Mouse (Mus musculus): ENCODE results near the gene Itga3. TPM values are rescaled to one million over a fixed set of nuclear protein-coding genes. Genes with fewer than 3 reads are reported as not detected.
A peak's percentile ranks its signal among the peaks of the same experiment; 100 is the strongest.

Itga3 gene
- total RNA-seq (2021), result 10 to 100 TPM in 1 of 2 experiments, 1 to 10 TPM in 1; 8.6 to 10.1 TPM
- long read RNA-seq, experiment 1, full-length matches to known transcripts, result 2 of 5 reads
- long read RNA-seq, experiment 1, partial matches to known transcripts, result 2 of 5 reads
- long read RNA-seq, experiment 1, other reads (novel, unspliced or antisense), result 1 of 5 reads
- long read RNA-seq, experiment 2, full-length matches to known transcripts, result 1 of 4 reads
- long read RNA-seq, experiment 2, partial matches to known transcripts, result 2 of 4 reads
- long read RNA-seq, experiment 2, other reads (novel, unspliced or antisense), result 1 of 4 reads

DNA sequence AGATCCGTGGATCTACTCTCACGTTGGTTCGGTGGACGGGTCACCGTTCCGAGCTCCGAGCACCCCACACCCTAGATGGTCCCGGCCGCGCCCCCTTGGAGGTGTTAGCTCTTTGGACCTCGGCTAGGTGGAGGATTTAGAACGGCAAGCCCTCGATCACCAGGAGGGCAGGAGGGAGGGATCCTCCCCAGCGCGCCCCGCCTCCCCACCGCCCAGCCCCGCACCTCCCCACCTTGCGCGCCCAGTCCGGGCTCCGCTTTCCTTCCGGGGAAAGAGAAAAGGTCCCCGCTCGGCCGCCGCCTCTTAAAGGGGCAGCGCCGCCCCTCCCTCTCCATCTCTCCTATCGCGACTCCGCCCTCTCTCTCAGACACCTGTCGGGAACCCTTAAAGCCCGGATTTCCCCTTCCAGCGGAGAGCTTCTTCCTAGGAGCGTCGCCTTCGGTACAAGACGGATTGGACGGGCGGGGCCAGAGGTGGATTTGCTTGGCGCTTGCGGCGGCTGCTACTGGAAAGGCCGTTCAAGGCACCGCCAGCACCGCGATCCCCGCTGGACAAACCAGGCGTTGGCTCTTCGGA, at the start of gene Itga3:
TSS of gene Itga3 (minus strand) at position 266 of the 576 bp plus-strand sequence.
- peak; percentile 74 to 85 for DNase-seq

DNA sequence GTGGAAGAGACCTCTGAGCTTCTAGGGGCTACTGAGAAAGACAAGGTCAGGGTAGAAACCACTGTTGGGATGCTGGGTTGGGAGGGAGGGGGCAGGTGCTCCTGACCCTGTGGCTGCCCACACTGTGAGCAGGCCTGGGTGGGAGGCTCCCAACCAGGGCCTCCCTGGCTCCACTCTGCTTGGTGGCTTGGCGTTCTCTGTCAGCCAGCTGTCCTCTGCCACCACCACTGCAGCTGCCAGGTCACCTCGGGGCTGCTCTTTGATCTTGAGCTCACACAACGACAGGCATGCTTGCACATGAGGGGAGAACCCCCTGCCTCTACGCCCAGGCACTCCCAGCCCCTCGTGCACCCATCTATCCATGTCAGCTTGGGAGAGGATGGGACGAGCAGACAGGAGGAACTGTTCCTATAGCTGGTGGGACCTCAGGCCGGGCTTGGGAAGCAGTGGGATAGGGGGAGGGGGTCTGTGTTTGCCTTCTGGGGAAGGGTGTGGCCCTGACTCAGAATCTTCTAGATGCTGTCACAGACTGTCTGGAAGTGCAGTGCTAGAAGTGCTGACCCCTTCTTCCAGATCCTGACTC, 48.9 kb upstream of the Itga3 start:
- no peak for DNase-seq

DNA sequence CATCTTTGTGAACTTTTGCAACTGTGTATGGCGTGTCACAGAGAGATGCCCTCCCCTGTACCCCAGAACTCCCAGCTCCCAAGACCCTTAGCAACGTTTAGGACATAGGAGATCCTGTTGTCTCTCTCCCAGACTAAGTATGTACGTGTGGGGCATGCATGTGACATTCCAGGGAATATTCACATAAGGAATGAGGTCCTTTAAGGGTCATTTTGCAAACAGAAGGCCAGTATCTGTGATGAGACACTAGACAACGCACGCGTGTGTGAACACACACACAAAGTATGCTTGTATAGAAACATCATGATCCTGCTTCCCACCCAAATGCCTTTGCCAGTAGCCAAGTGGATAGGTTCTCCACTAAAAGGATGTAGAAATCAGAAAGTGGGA, 45.5 kb upstream of the Itga3 start:
- no peak for DNase-seq

DNA sequence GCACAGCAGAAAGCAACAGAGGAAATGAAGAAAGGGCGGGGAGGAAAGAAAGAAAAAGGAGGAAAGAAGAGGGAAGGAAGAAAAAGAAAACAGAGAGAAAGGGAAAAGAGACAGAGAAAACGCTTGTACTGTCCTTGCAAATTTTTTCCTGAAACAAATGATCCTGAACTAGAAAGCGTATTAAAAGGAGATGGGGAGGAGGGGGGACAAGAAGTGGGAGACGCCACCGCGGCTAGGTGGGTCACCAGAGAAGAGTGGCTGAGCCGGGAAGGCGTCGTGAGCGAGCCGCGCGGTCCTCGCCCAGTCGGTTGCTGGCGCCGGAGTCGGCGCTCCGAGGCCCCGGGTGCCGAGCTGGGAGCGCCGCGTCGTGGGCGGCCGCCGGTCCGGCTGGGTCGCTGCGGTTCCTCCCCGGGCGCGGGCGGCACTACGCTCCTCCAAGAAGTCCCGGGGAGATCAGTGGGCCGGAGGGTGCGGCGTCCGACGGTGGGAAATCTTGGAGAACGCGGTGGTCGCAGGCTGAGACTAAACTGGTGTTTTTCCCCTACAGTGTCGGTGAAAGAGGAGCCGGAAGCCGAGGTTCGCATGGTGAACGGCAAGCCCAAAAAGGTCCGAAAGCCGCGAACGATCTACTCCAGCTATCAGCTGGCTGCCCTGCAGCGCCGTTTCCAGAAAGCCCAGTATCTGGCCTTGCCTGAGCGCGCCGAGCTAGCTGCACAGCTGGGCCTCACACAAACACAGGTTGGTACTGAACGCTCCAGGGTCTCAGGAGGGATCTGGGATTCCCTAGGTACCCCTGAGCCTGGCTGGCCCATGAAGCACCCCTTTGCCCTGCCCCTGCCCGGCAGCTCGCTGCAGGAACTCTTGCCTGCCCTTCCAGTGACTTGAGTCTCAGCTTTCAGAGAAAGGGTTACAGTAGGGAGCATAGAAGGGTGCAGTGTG, 44.8 kb upstream of the Itga3 start:
- DNase-seq, result peak in 1 of 2 experiments; percentile 30

DNA sequence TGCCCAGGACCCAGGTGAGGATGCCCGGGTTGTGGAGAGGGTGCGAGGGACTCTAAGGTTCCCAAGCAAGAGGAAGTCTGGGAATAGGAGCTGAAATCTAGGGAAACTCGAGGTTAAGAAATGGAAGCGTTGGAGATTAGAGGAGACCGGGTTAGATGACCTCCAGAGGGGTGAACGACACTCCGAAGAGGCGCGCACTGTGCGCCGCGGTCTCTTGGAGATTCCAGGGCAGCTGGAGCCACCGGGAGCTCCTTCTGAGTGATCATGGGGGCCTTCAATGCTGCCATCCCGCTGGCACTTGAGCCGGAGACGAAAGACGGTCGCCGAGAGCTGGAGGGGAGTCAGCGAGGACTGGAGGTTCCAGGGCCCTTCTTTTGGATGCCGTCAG, 44.0 kb upstream of the Itga3 start:
- DNase-seq, result no peak

GRCm38 (mm10) chr11:95119990-95120632, 43.5 kb upstream of the Itga3 start, which contains the start of gene Dlx3:
TSS of gene Dlx3 (plus strand) at chr11:95120119.
- peak; percentile 17 to 26 for DNase-seq

- peak; percentile 59 to 88 for DNase-seq
Measured at GRCm38 (mm10) chr11:95118505-95118904, 41.9 kb upstream of the Itga3 start.

DNA sequence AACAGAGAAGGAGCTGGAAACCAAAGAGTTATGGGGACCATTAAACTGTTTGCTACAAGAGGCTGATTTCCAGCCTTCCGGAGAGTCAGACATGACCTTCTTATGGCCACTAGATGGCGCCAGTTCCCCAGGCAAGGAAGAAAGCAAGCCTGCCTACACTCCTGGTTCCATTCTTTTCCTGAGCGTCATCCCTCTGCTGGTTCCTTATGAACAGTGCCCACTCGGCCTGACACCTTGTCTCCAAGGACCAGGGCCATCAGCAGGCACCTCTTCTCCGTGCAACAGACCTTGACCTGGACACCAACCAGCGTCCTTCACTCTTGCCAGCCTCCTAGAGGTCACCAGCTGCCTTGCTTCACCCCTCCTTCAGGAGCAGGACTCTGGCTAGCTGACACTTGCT, 40.4 kb upstream of the Itga3 start:
- DNase-seq, result peak; percentile 64 to 79

DNA sequence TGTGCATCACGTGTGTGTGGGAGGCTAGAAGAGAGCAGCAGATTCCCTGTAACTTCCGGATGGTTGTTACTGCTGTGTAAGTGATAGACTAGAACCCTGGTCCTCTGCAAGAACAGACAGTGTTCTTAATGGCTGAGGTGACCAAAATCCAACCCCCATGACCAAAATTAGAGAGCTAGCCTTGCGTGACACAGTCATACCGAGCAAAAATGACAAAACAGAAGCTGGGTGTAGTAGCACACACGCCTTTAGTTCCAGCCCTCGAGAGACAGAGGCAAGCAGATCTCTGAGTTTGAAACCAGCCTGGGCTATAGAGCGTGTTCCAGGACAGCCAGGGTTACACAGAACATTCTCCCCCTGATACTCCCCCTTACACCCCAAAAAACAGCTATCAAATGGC, 33.5 kb upstream of the Itga3 start:
- DNase-seq, result no peak

DNA sequence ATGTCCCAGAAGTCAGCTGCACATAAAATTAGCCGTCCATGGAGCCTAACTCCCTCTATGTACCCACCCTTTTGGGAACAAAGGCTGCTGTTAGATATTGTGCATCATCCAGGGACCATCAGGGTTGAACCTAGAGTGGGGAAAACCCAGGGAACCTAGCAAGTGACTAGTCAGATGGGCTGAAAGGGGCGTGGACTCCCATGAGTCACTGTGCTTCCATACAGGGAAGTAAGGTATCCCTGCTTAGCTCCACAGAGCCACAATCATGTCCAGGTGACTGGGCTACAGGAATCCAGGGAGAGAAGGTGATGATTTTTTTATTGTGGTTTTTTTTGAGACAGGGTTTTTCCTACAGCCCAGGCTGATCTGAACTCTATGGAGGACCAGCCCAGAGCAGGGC, 32.4 kb upstream of the Itga3 start:
- DNase-seq, result no peak

- peak; percentile 70 to 90 for DNase-seq
Measured at GRCm38 (mm10) chr11:95106440-95107236, 30.0 kb upstream of the Itga3 start.

DNA sequence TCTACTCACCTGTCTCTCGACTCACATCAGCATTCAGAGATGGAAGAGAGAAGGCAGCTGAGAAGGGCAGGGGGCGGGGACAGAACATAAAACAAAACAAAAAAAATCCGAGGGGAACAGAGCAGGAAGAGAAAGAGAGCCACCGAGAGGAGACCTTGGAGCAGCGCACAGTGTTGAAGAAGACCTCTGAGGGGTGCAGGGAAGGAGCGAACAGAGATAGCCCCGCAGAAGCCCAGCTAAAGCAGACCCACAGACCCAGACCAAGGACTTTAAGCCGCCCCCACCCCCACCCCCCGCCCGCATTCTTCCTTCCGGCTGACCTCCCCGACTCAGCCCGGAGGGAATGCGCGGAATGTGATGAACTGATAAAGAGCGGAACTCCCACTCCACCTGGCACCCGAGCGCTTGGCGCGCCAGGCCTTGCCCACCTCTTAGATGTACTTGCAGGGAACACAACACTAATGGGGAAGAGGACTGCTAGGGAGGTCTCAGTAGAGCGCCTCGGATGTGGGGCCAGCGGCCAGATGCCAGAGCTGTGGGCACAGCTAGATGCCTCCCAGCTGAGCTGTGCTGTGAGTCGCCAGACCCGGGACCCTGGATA, 28.8 kb upstream of the Itga3 start:
- no peak for DNase-seq

DNA sequence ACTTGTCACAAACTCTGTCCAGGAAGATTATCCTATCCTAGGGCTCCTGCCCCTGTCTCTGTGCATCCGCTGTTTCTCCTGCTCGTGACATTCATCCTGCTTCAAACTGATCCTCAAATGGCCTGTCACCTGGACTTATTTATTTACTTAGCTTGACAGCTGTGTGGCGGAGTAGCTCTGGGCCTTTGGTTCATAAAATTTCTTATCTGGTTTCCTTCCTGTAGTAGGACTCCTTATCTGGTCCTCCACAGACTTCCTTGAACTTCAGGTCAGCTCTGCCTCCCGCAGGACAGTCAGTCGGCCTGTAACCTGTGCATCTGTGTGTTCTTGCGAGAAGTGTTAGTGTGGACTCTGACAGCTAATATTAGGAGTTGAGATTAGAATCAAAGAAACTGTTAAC, 27.7 kb upstream of the Itga3 start:
- DNase-seq, result peak in 1 of 2 experiments; percentile 54

DNA sequence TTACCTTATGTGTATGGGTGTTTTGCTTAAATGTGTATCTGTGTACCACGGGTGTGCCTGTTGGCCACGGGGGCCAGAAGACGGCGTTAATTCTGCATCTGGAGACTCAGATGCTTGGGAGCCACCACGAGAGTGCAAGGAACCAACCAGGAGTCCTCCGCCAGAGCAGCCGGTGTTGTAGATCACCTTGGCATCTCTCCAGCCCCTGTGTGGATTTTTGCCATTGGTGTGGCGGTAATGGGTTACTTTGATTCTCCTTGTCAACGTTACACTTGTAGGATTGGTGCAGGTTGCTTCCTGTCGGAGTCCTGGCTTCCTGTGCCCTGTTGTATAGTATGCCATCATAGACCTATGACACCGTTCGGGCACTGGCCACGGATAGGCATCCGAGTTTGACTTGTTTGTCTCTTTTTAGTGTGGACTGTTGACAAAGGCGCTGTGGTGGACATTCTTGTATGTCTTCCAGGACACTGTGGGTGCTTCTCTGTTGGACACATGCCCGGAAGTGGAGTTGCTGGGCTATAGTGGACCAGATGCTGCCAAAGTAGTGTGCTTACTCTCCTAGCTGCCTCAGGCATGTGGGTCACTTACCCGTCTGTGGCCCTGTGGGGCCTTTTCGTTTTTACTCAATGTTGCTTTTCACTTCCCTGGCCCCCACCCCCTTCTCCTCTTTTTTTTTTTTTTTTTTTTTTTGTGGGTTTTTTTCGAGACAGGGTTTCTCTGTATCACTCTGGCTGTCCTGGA, 25.7 kb upstream of the Itga3 start:
- DNase-seq, result no peak

DNA sequence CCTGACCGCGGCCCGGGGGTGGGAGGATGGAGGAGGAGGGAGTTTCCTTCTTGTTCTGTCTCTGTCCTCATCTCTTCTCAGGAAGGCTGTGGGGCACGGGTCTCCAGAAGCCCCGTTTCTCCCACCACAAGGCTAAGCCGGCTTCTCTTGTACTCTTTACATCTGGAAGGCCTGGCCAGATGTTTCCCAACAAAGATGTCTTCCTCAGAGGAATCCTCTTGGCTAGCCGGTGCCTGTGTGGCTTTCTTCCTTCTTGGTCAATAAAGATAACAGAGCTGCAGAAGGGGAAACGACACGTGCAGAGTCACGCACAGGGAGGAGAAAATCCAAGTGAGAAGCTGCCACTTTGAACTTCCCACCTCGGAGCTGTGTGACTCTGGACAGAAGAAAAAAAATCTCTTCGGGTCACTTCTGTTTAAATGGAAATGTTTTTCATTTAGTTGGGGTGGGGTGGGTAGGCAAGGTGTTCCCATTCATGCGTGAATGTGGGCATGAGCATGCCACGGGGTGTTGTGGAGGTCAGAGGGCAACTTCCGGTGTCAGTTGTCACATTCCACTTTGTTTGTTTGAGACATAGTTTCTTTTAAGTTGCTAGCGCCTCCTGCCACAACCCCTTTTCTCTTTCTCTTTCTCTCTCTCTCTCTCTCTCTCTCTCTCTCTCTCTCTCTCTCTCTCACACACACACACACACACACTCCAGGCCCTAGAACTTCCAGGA, 24.6 kb upstream of the Itga3 start:
- no peak for DNase-seq

DNA sequence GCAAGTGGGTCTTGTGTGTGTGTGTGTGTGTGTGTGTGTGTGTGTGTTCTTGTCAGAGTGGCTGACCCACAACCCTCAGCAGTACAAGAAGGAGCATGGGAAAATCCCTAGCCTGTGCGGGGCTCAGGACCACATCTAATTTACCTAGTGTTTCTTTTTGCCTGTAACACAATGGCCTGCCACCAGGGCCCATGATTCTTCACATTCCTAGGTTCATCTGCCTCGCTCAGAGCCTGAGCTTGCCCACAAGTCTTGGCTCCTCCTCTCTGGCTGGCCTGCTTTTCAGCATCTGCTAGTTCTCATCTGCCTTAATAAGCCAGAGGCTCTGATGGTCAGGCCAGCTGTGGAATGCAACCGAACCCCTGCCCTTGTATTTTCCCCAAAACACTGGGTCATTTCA, 23.8 kb upstream of the Itga3 start:
- DNase-seq, result no peak

GRCm38 (mm10) chr11:95098346-95099095, 21.9 kb upstream of the Itga3 start:
- no peak for DNase-seq

- DNase-seq, result no peak
Measured at GRCm38 (mm10) chr11:95097889-95098288, 21.3 kb upstream of the Itga3 start.
